Mouse (Mus musculus): ENCODE results near the gene Nfkb1.

Gene Nfkb1

DNA sequence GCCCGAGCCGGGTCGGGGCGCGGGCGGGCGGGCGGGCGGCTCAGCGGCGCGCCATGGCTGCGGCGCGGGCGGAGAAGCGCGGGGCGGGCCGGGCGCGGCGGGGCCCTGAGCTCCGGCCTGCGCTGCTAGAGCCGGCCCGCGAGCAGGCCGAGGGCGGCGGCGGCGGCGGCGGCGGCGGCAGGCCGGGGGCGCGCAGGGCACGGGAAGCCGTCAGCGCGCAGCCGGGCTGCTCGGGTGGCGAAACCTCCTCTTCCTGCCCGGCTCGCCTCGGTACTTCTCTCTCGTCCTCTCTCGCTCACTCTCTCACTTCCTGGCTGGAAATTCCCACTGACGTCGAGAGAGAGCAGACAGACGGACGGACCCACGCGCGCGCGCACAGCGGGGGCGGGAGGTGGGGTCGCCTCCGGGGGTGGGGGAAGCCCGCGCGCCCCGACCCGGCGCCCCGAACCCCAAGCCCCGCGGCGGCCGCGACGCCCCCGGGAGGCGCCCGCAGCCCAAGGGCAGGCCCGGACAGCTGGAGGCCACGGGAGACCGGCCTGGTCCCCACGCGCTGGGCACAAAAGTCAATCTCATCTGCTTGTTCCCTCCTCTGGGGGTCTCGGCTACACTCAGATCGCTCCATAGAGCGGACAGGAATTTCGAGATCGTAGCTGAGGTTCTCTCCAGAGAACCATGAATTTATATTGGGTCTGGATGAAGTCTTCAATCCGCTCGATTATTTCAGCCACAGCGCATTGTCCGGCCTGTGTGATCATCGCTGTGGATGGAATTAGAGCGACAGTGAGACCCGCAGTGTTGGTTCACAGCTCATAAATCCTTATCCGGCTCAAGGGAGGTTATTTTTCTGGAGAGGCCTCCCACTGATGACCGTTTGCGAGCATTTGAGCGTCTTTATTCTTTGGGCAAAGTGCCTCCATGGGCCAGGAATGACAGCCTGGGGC, at the start of gene Nfkb1:
TSS of gene Nfkb1 (minus strand) at position 357 of the 941 bp plus-strand sequence.
- peak; percentile 49 to 75 for DNase-seq (ENCODE audit: low read depth in 1 of 2, low spot score in 2 of 2)

DNA sequence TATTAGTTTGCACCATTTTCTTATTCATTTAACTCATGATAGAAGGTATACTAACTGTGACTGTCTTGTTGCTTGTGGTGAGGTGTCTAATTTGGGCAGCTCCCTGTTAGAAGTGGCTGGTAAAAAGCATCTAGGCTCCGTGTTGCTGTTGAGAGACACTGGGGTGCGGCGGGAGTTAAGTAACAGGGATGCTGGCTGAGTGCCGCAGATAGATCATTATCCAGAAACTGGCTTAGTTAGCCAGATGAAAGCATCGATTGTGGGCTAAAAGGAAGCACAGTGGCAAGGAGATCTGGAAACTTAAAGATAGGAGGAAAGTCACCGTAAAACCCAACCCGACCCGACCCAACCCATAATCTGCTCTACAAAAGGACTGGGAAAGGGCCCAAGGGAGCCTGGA, 49.4 kb upstream of the Nfkb1 start:
- no peak for DNase-seq (ENCODE audit: low read depth in 1 of 2, low spot score in 2 of 2)

DNA sequence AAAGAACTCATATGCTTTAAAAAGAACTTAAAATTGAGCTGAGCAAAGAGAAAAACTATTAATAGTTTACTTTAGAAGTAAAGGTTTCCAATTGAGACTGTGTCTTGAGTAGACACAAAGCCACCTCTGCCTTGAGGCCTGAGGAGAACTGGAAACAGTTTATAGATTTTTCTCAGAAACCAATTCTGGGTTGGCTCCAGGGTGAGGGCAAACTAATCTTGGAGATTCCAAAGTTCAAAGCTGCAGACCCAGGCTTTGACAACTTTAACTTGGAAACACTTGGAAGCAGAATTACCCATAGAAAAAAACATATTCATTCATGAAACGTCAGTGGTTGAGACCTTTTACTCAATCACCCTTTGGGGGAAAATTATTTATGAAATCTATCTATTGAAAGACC, 43.4 kb upstream of the Nfkb1 start:
- DNase-seq (ENCODE audit: low read depth in 1 of 2, low spot score in 2 of 2): no peak

DNA sequence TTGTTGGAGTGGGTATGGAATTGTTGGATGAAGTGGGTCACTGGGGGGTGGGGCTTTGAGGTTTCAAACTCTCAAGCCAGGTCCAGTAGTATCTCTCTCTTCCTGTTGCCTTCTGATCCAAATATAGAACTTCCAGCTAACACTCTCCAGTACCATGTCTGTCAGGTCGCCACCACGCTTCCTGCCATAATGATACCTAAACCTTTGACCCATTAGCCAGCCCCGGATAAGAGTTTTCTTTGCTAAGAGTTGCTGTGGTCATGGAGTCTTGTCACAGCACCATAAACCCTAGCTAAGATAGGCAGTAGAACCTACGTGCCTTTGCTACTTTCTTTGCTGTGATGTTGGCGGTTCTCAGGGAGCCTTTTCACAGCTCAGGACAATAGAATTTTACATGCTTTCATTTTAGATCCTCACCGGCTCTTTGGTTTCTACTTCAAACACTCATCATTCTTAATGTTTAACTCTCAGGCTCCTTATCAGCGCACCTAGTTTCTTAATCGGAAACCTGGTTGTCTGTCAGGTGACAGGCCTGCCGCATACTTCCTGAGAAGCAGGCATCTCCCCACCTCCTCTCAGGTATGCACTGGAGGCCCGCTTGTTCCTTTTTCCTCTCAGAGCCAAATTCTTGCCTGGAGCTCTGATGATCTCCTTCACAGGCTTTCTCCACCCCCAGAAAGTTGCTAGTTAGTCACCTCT, 41.5 kb upstream of the Nfkb1 start:
- no peak for DNase-seq (ENCODE audit: low read depth in 1 of 2, low spot score in 2 of 2)

DNA sequence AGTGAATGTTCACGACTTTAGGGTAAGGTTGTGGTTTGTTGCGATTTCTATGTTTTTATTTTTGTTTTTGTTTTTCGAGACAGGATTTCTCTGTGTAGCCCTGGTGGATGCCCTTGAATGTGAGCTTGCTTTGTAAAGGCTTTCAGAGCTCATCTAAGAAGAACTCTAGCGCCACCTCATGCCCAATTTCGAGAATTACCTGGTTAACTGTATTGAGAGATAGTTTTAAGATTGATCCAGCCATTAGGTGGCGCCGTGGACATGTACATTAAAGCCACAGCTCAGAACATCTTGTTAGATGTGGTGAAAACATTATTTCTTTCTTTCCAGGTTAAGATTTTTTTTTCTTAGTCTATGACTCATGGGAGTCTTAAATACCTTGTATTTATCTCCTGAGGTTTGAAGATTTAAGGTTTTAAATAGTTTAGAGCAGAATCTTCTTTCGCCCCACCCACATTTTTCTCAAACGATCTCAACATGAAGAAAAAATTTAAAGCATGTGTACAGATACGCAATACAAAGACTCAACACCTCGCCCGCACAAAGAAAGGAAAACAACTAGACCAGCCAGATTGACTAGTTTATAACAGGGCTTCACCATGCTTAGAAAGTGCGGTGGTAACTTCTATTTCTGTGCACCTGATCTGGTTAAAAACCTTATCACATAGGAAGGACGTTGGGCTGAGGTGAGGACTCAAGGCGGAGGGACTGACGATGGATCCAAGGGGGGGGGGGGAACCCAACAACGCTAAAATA, 40.1 kb upstream of the Nfkb1 start:
- peak; percentile 66 to 85 for DNase-seq (ENCODE audit: low read depth in 1 of 2, low spot score in 2 of 2)

DNA sequence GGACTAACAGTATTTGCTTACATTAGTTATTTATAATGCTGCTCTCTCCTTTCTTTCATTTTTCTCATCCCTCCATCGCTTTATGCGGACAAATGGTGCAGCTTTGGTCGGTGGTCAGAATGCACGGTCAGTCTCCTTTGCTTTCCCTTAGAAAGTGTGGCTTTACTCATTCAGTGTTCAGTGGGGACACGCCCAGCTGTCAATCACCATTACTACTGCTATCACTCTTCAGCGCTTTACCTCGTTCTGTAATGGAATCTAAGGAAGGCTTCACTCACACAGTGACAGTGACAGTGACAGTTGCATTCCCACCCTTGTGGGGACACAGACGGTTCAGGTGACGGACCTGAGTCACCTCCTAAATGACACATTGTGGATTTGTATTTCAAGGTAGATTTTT, 39.4 kb upstream of the Nfkb1 start:
- DNase-seq (ENCODE audit: low read depth in 1 of 2, low spot score in 2 of 2): no peak

DNA sequence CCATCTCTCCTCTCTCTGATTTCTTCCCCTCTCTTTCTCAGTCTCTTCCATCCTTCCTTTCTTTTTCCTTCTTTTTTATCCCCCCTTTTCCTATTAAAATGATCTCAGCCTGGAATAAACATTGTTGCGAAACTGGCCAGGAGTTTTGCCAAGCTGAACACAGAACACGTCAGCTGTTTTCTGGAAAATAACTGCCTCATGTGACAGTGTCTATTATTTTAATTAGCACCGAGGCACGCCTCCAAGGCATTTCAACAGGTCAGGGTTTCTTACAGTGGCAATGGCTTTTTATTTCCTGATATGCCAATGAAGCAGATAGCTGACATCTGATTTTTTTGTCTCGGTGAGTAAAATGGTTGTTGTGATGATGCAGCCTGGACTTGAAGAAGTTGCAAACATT, 38.2 kb upstream of the Nfkb1 start:
- DNase-seq (ENCODE audit: low read depth in 1 of 2, low spot score in 2 of 2): no peak

DNA sequence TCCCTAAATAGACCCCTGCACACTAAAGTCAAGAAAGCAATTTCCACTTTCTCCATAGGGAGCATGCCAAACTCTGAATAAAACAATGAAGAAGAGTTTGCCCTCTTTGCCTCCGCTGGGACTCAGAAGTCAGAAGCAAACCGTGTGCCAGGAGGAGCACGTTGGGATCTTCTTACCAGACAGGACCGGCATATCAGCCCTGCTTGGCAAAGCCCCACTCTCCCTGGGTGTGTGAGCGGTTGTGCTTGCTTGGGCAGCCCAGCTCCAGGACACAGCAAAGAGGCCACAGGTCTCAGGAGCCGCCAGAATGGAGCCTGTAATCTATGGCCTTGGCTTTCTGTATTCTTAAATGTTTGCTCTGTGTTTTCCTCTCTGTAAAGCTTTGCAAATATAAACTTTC, 37.6 kb upstream of the Nfkb1 start:
- DNase-seq (ENCODE audit: low read depth in 1 of 2, low spot score in 2 of 2): no peak

DNA sequence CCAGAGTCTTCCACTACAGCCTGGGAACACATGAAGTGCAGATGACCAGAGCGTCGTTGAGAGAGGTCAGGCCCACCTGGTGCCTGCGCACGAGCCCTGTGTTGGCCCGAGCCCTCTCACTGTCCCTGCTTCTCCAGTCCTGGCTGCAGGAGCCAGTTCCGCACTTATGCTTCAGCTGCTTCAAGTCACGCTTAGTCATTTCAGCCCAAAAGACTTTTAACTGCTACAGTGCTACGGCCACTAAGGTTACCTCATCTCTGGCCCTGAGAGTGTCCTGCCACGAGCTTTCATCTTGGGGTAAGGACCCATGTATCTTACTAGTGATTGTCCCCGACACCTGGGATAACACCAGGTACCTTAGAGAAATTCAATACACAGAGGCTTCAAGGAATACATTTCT, 36.0 kb upstream of the Nfkb1 start:
- DNase-seq (ENCODE audit: low read depth in 1 of 2, low spot score in 2 of 2): no peak

DNA sequence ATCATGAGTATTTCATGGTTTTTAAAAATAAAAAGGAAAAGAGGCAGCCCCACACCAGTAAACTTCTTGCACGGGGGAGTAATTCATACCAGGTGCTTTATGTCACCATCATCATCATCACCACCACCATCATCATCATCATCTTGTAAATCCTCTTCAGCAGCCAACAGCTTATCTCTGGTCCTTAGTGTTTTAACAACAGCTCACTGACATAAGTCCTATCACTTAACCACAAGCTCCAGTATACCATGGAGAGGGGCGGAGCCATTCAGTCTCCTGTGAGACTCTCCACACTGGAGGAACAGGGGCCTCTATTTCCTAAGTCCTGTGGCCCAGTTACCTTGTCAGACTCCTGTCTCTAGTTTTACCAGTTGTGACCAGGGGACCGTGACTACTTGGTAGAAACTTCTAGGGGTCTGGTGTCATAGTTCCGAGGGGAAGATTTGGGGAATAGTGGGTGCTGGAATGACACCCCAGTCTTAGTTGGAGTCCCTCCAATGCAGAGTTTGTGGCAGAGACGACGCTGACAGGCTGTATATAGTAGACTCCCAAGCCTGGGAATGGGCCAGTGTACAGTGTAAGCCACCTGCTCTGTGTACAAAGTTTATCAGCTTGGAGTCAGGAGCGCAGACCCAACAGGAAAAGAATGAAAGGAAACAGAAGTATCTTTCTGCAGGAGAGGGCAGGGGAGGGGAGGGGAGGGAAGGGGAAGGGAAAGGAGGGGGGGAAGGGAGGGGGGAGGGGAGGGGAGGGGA, 35.4 kb upstream of the Nfkb1 start:
- no peak for DNase-seq (ENCODE audit: low read depth in 1 of 2, low spot score in 2 of 2)

DNA sequence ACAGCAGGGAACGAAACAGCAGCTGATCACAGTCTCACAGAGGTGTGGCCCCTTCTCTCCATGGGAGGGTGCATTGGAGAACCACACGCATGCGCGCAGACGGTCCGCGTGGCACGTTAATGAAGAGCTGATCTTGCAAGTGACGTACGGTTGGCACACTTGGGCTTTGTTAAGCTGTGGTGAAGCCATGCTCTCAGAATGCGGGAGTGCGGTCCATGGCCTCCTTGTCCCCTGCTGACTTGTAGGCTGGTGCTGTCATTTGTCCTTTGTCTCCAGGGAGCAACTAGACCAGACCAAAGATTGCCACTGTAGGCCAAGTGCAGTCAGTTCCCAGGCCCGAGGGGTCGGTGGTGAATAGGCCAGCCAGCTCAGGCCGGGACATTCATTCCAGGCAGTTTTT, 34.7 kb upstream of the Nfkb1 start:
- DNase-seq (ENCODE audit: low read depth in 1 of 2, low spot score in 2 of 2): no peak

DNA sequence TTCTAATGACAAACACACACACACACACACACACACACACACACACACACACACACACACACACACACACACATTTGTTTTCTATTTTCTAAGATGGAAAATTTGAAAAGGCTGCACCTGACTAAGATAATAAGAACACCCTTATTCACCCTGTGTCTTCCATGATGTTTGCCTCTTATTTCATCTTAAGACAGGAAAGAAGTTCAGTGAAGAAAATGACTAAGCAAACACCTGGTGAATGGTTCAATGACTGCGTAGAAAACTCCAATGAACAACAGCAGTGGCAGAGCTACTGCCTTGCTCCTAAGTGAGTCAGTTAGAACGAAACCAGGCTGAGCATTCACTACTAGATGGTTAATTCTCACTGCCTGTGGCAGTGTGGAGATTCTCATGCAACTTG, 30.8 kb upstream of the Nfkb1 start:
- no peak for DNase-seq (ENCODE audit: low read depth in 1 of 2, low spot score in 2 of 2)

DNA sequence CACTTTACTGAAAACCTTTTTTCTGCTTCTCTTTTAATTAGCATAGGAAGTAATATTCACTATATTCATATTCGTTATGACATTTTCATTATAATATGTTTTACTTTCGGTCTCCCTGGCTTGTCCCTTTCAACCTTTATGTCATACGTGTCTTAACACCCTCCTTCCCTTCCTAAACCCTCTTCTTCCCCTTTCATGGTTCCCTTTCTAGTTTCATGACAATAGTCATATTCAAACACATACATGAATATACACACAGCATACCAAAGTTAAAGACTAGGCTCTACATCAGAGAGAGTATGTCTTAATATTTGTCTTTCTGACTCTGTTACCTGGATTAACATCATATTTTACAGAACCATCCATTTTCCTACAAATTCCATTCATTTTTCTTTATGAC, 28.6 kb upstream of the Nfkb1 start:
- DNase-seq (ENCODE audit: low read depth in 1 of 2, low spot score in 2 of 2): no peak

DNA sequence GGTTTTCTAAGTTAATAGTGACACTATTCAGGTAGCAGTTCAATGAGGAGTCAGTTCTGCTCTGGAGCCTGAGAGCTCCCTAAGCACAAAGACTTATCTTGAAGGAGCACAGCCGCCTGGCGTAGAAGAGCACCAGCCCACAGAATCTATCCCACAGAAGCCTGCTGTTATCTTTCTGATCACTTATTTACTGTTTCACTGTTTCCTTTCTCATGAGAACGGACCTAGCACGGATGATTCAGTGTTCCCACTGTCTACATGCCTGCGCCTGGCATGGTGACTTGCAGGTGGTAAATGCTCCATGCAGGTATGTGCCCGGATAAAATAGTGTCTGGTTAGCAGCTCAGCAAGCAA, 27.8 kb upstream of the Nfkb1 start:
- DNase-seq (ENCODE audit: low read depth in 1 of 2, low spot score in 2 of 2): no peak

DNA sequence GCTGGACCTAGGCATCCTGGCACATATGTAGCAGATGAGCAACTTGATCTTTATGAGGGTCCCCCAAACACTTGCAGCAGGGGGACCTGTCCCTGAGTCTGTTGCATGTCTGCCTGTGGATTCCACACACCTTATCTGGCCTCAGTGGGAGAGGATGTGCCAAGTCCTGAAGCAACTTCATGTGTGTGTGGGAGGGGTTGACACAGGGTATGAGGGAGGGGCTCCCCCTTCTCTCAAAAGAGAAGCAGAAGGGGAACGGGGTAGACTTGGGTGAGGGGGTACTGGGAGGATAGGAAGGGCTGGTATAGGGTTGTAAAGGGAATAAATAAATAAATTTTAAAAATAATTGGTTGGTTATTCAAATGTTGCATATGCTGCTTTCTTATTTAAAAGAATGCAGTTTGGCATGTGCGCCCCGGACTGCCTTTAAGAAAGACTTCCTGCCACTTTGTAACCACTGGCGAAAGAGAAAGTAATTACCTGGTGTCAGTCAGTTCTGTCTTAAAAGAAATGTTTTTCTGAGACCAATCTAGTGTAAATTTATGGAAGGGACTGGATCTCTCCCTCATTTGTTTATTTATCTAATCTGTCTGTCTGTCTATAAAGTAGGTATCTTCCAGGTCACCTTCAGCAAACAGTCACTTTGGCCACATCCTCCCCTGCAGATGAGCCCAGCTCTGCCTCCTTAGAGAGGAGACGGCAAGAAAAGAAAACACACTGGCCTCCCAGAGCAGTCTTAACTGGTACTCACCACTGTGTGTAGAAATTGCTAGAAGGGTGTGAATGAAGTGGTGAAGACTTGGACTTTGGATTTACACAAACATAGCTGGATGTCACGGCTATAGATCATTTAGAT, 27.2 kb upstream of the Nfkb1 start:
- DNase-seq (ENCODE audit: low read depth in 1 of 2, low spot score in 2 of 2): no peak

DNA sequence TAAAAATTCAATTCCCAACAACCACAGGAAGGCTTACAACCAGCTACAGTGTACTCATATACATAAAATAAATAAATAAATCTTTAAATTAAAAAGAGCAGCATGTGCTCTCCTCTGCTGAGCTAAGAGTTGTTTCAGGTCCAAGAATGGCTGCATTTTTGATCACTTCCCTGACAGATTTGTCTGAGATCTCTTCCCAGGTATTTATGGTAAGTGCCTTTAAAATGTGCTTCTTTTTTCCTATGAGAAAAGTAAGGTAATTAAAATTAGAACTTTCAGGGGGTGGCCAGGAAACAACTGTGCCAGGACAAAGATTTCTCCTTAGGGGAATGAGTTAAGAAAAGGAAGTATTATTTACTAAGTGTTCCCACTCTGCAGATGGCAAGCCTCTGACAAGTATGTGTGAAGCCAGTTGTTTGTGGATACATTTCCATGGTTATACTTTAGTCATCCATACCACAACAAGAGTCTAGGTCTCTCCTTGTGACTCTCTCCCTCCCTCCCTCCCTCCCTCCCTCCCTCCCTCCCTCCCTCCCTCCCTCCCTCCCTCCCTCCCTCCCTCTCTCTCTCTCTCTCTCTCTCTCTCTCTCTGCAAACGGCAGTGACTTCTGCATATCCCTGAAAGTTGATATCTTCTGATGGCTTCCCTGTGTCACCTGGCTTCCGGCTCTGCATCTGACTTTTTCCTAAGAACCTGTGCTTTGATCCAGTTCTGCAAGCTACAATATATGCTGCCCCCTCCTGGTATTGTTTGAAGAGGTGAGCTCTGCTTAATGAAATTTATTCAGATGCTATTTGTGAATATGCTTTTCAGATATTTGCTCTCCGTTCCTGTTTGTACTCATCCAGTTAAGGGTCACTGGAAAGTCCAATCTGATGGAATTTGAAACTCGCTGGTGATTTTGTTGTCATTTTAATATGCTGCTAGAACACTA, 21.9 kb upstream of the Nfkb1 start:
- no peak for DNase-seq (ENCODE audit: low read depth in 1 of 2, low spot score in 2 of 2)

DNA sequence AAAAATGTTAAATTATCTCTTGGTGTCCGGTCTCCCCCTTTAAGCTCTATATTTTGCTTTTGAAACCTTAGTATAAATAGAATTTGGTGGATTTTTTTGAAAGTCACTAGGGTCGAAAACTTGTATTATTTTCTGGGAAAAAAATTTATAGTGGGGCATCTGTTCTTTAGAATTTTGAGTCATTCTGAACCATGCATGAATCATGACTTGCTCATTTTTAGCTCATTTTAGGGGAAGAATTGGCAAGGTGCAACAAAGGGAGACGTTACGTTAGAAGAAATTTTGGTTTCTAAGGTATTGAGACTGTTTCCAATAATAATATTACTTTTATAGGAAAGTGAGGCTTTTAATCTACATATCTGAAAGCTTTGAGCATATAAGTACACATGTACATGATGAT, 20.3 kb upstream of the Nfkb1 start:
- DNase-seq (ENCODE audit: low read depth in 1 of 2, low spot score in 2 of 2): no peak

DNA sequence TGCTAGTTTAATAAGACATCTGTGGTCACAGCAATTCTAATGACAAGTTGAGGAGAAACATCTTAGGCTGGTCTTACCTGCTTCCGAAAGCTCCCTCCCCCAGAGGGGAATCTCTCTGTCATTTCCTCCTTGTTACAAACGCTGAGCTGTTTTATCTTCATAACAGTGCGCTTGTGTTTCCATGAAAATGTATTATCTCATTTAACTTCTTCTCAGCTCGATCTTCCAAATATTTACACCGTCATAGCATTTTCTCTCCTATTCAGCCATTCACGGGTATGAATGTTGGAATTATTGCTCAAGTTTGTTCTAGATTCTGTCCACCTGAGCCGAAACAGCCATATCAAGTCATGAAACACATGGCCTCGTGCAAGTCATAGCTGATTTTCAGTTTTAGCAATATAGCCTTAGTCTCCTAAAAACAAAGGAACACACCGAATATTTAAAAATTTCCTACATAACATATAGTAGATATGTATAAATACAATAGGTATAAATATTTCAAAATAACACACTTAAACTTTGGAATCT, 19.8 kb upstream of the Nfkb1 start:
- no peak for DNase-seq (ENCODE audit: low read depth in 1 of 2, low spot score in 2 of 2)

DNA sequence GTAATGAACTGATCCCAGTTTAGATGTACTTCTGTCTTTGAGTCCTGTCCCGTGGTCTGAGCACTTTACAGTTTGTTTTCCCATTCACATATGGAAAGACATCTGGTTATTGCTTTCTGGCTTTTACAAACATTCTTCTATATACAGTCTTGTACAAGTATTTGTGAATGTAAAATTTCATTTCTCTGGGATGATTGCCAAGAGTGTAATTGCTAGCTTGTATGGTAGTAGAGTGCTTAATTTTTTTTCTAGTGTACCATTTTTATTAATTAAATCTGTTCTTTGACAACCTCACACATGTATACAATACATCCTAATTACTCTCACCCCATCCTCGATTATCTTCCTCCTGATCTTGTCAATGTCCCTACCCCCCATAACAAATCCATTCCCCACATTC, 12.0 kb upstream of the Nfkb1 start:
- DNase-seq (ENCODE audit: low read depth in 1 of 2, low spot score in 2 of 2): no peak
